Mouse (Mus musculus): ENCODE results near the gene Fam71b.

Gene Fam71b

GRCm38 (mm10) chr11:46431129-46431528 lies 34.8 kb downstream of the Fam71b start:
- peak; percentile 53 to 81 for DNase-seq (ENCODE audit: low spot score in 2 of 2)

- DNase-seq (ENCODE audit: low spot score in 2 of 2) = no peak
Observed at GRCm38 (mm10) chr11:46435363-46435762, 39.0 kb downstream of the Fam71b start.

GRCm38 (mm10) chr11:46436760-46437458 lies 40.5 kb downstream of the Fam71b start, which contains the start of gene Med7:
TSS of gene Med7 (plus strand) at chr11:46436925.
- peak; percentile 76 to 87 for DNase-seq (ENCODE audit: low spot score in 2 of 2)

- peak in 1 of 2 experiments; percentile 7 for DNase-seq (ENCODE audit: low spot score in 2 of 2)
Observed at GRCm38 (mm10) chr11:46437459-46438000, 41.2 kb downstream of the Fam71b start.

- DNase-seq (ENCODE audit: low spot score in 2 of 2) = no peak
Observed at GRCm38 (mm10) chr11:46439005-46439543, 42.7 kb downstream of the Fam71b start.

- DNase-seq (ENCODE audit: low spot score in 2 of 2) = no peak
Observed at GRCm38 (mm10) chr11:46441774-46442173, 45.4 kb downstream of the Fam71b start.

- DNase-seq (ENCODE audit: low spot score in 2 of 2) = no peak
Observed at GRCm38 (mm10) chr11:46443152-46443551, 46.8 kb downstream of the Fam71b start.

GRCm38 (mm10) chr11:46443979-46444378 lies 47.6 kb downstream of the Fam71b start:
- no peak for DNase-seq (ENCODE audit: low spot score in 2 of 2)

GRCm38 (mm10) chr11:46446150-46446549 lies 49.8 kb downstream of the Fam71b start:
- no peak for DNase-seq (ENCODE audit: low spot score in 2 of 2)

GRCm38 (mm10) chr11:46447644-46448484 lies 51.5 kb downstream of the Fam71b start:
- DNase-seq (ENCODE audit: low spot score in 2 of 2) = no peak

- DNase-seq (ENCODE audit: low spot score in 2 of 2) = no peak
Observed at GRCm38 (mm10) chr11:46449461-46450080, 53.2 kb downstream of the Fam71b start.

GRCm38 (mm10) chr11:46454453-46455045 lies 58.2 kb downstream of the Fam71b start, which contains the start of gene Havcr2:
TSS of gene Havcr2 (plus strand) at chr11:46454935.
- DNase-seq (ENCODE audit: low spot score in 2 of 2) = no peak

Data from cerebellum, postnatal 4 days (tissue).